Mouse (Mus musculus) heart, postnatal 0 days (tissue): ENCODE measurements around the gene Stap2. TPM values are rescaled to one million over a fixed set of nuclear protein-coding genes. Genes with fewer than 3 reads are reported as not detected.

Experiments
- ATAC-seq: fragments of 200-750 bp; cut with Nextera tagmentation; 2 replicates; pipeline ENCODE4 v1.8.0; 2017; ENCODE audit warnings: low read depth, moderate number of reproducible peaks, moderate library complexity; ENCODE audit not compliant: insufficient read depth
- DNase-seq: peaks from one replicate; pipeline ENCODE4 v3.0.0-alpha.2; 2016; ENCODE audit warnings: low spot score
- H3K27ac ChIP-seq: fragments of 300-500 bp; sonication (generic); 2 replicates; pipeline ENCODE4 v1.5.1; 2014; ENCODE audit warnings: low read depth, mild to moderate bottlenecking
- H3K27me3 ChIP-seq: fragments of 300-500 bp; sonication (generic); 2 replicates; pipeline ENCODE4 v1.6.1; 2014; ENCODE audit warnings: low read length, mixed read lengths; ENCODE audit not compliant: control insufficient read depth, insufficient read depth
- H3K36me3 ChIP-seq: fragments of 300-500 bp; sonication (generic); replicated peaks from 2 replicates; pipeline ENCODE4 v1.6.1; 2014; ENCODE audit warnings: low read length, mixed read lengths; ENCODE audit not compliant: control insufficient read depth, insufficient read depth
- H3K4me1 ChIP-seq: fragments of 300-500 bp; sonication (generic); 2 replicates; pipeline ENCODE4 v1.6.1; 2014; ENCODE audit warnings: antibody characterized with exemption; ENCODE audit not compliant: control insufficient read depth, insufficient read depth
- H3K4me2 ChIP-seq: fragments of 300-500 bp; sonication (generic); 2 replicates; pipeline ENCODE4 v1.6.1; 2014; ENCODE audit warnings: low read depth, mild to moderate bottlenecking, low read length, moderate library complexity
- H3K4me3 ChIP-seq: fragments of 300-500 bp; sonication (generic); 2 replicates; pipeline ENCODE4 v1.5.1; 2014; ENCODE audit warnings: low read depth, low read length
- H3K9ac ChIP-seq: fragments of 300-500 bp; sonication (generic); replicated peaks from 2 replicates; pipeline ENCODE4 v1.6.1; 2014; ENCODE audit warnings: low read depth, low read length, mixed read lengths
- H3K9me3 ChIP-seq: fragments of 300-500 bp; sonication (generic); replicated peaks from 2 replicates; pipeline ENCODE4 v1.6.1; 2016; ENCODE audit warnings: low read length; ENCODE audit not compliant: control insufficient read depth
- CTCF ChIP-seq: IDR thresholded peaks from 2 replicates; pipeline ENCODE4 v1.5.1; 2016; ENCODE audit warnings: antibody characterized with exemption, control low read depth, low read depth
- EP300 ChIP-seq: IDR thresholded peaks from 2 replicates; pipeline ENCODE4 v1.6.1; 2016; ENCODE audit warnings: antibody characterized with exemption, low read depth
- WGBS: fragments of 180-500 bp; shearing (Covaris S2); extraction: QIAGEN DNeasy Blood & Tissue Kit; methylation state at CpG from one replicate; pipeline ENCODE4 v1.1.7; 2014; 5-methylcytosine and 5-hydroxymethylcytosine counted together
- polyA plus RNA-seq: library from polyadenylated mRNA; unstranded; fragments of >200 nt; fragmentation: Nextera tagmentation; extraction: Ambion mirVana; gene quantifications from 2 replicates; pipeline ENCODE4 v1.2.1, GENCODE M21; 2015
- total RNA-seq: library from RNA; depleted of rRNA; stranded (reverse); fragments of >200 nt; gene quantifications from 2 replicates; pipeline ENCODE4 v1.2.3, GENCODE M21; 2014; ENCODE audit warnings: low replicate concordance

Stap2 gene
- total and polyA plus RNA-seq, 2 experiments from 2014 or later, result 16.0 to 23.7 TPM

- 79% methylated on average over 15 of the region's 15 CpGs for WGBS
- no peaks in the 10 kb centered on the region for H3K27me3 ChIP-seq
- peaks cover 62% of the 10 kb centered on the region for H3K36me3 ChIP-seq
- no peaks in the 10 kb centered on the region for H3K4me1 ChIP-seq
- ATAC-seq (no peak), DNase-seq (no peak)
- no peak for TF ChIP-seq EP300
- no peak for TF ChIP-seq CTCF
- H3K4me2 ChIP-seq, result no peak overlapping the region
- H3K9ac ChIP-seq, result no peak overlapping the region
- no peak overlapping the region for H3K4me3 ChIP-seq
- no peaks in the 10 kb centered on the region for H3K9me3 ChIP-seq
- no peak overlapping the region for H3K27ac ChIP-seq
These were observed 11.7 kb upstream of the Stap2 start for GRCm38 (mm10) chr17:56016793-56017785.

- ATAC-seq, result no peak
These were observed 11.0 kb upstream of the Stap2 start for GRCm38 (mm10) chr17:56016382-56016781.

DNA sequence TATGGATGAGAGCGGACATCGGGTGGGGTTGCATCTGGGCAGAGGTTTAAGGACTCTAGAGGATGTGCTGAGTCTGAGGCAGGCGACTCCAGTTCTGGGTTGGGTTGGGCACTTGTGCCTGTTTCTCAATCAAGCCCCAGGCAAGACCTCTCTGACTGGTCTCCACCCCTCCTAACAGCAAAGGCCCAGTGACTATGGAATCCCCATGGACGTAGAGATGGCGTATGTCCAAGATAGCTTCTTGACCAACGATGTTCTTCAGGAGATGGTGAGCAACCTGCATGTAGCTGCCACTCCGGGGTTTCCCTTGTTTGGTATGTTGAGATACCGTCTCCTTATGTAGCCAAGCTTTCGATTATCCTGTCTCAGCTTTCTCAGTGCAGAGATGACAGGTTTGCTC, 9.9 kb upstream of the Stap2 start:
- Histone ChIP-seq H3K36me3 (peaks cover 72% of the 10 kb centered on the region), H3K4me3 (no peak overlapping the region), H3K9ac (no peak overlapping the region), H3K9me3 (no peaks in the 10 kb centered on the region), H3K27me3 (no peaks in the 10 kb centered on the region), H3K4me1 (0 out of 2 replicates have a peak, but pooled peaks cover under 1% of the 10 kb centered on the region), H3K4me2 (no peak overlapping the region), H3K27ac (no peak overlapping the region)
- ATAC-seq (no peak), DNase-seq (no peak)
- 89% methylated on average over 9 of the region's 9 CpGs for WGBS
- TF ChIP-seq EP300 (no peak), CTCF (no peak)

More at GRCm38 (mm10) chr17:56016382-56016781, 11.0 kb upstream of the Stap2 start:
- H3K4me2 ChIP-seq, result no peak overlapping the region
- H3K9me3 ChIP-seq, result no peaks in the 10 kb centered on the region
- H3K27me3 ChIP-seq, result no peaks in the 10 kb centered on the region
- 78% methylated on average over 8 of the region's 8 CpGs for WGBS
- H3K4me3 ChIP-seq, result no peak overlapping the region
- H3K9ac ChIP-seq, result no peak overlapping the region
- peaks cover 69% of the 10 kb centered on the region for H3K36me3 ChIP-seq
- no peaks in the 10 kb centered on the region for H3K4me1 ChIP-seq
- no peak for DNase-seq
- no peak for TF ChIP-seq EP300
- no peak for TF ChIP-seq CTCF
- H3K27ac ChIP-seq, result no peak overlapping the region

- Histone ChIP-seq H3K9me3 (no peaks in the 10 kb centered on the region), H3K27ac (no peak overlapping the region), H3K27me3 (no peaks in the 10 kb centered on the region), H3K4me2 (no peak overlapping the region), H3K4me1 (peaks cover 16% of the 10 kb centered on the region), H3K36me3 (peaks cover 41% of the 10 kb centered on the region), H3K9ac (no peak overlapping the region), H3K4me3 (no peak overlapping the region)
- TF ChIP-seq CTCF (no peak), EP300 (no peak)
- WGBS, result 84% methylated on average over 7 of the region's 7 CpGs
- DNase-seq (no peak), ATAC-seq (no peak)
These were observed 6.1 kb upstream of the Stap2 start for GRCm38 (mm10) chr17:56011441-56011840.

GRCm38 (mm10) chr17:56010681-56011080, 5.3 kb upstream of the Stap2 start:
- ATAC-seq, result no peak
- Histone ChIP-seq H3K4me1 (peaks cover 16% of the 10 kb centered on the region), H3K27me3 (no peaks in the 10 kb centered on the region), H3K9ac (no peak overlapping the region), H3K9me3 (no peaks in the 10 kb centered on the region), H3K27ac (no peak overlapping the region), H3K4me3 (no peak overlapping the region), H3K36me3 (peaks cover 34% of the 10 kb centered on the region), H3K4me2 (no peak overlapping the region)
- TF ChIP-seq EP300, result no peak
- TF ChIP-seq CTCF, result peak; percentile 86
- WGBS, result 14% methylated on average over 9 of the region's 9 CpGs
- DNase-seq, result no peak
